Mouse (Mus musculus) hindbrain, embryonic 13.5 days (tissue): ENCODE measurements at regions not wholly inside any gene's neighbourhood (a gene's known extent, or its start where the extent isn't known, plus 50 kb on each side); places are given as distances from the start of the nearest gene placed in this dataset.
"Not testable (repeated sequence)": the region's sequence is repeated elsewhere in the genome, so short reads cannot be mapped to it uniquely, and the experiment has no call there.

Experiments
- ATAC-seq: fragments of 200-750 bp; cut with Nextera tagmentation; 2 replicates; pipeline ENCODE4 v1.8.0; 2017; ENCODE audit warnings: moderate TSS enrichment; ENCODE audit not compliant: low FRiP score
- H3K27ac ChIP-seq: fragments of 300-500 bp; sonication (generic); 2 replicates; pipeline ENCODE4 v1.5.1; 2015; ENCODE audit warnings: inconsistent platforms, mild to moderate bottlenecking, moderate library complexity
- H3K27me3 ChIP-seq: fragments of 300-500 bp; sonication (generic); 2 replicates; pipeline ENCODE4 v1.6.1; 2015; ENCODE audit warnings: mild to moderate bottlenecking, inconsistent platforms
- H3K36me3 ChIP-seq: fragments of 300-500 bp; sonication (generic); 2 replicates; pipeline ENCODE4 v1.6.1; 2015; ENCODE audit warnings: mild to moderate bottlenecking, inconsistent platforms
- H3K4me1 ChIP-seq: fragments of 300-500 bp; sonication (generic); replicated peaks from 2 replicates; pipeline ENCODE4 v1.6.1; 2015; ENCODE audit warnings: inconsistent platforms
- H3K4me2 ChIP-seq: fragments of 300-500 bp; sonication (generic); 2 replicates; pipeline ENCODE4 v1.6.1; 2015; ENCODE audit warnings: inconsistent platforms, mild to moderate bottlenecking, moderate library complexity
- H3K4me3 ChIP-seq: fragments of 300-500 bp; sonication (generic); 2 replicates; pipeline ENCODE4 v1.5.1; 2015; ENCODE audit warnings: mild to moderate bottlenecking, inconsistent platforms
- H3K9ac ChIP-seq: fragments of 300-500 bp; sonication (generic); 2 replicates; pipeline ENCODE4 v1.6.1; 2015; ENCODE audit warnings: mild to moderate bottlenecking, inconsistent platforms
- H3K9me3 ChIP-seq: fragments of 300-500 bp; sonication (generic); 2 replicates; pipeline ENCODE4 v1.6.1; 2016; ENCODE audit warnings: inconsistent platforms
- WGBS: fragments of 180-500 bp; shearing (Covaris S2); methylation state at CpG from one replicate; pipeline ENCODE4 v1.1.7; 2015; 5-methylcytosine and 5-hydroxymethylcytosine counted together

- WGBS: 82% methylated on average over 3 of the region's 3 CpGs
- no peaks in the 10 kb centered on the region for H3K36me3 ChIP-seq
- no peak overlapping the region for H3K9ac ChIP-seq
- H3K27me3 ChIP-seq: no peaks in the 10 kb centered on the region
- H3K4me2 ChIP-seq: no peak overlapping the region
- ATAC-seq: no peak
- H3K4me3 ChIP-seq: no peak overlapping the region
- H3K27ac ChIP-seq: no peak overlapping the region
- no peaks in the 10 kb centered on the region for H3K9me3 ChIP-seq
- no peaks in the 10 kb centered on the region for H3K4me1 ChIP-seq
Measured at GRCm38 (mm10) chr1:113932492-113932891, 1752.1 kb upstream of the Cntnap5a start.

GRCm38 (mm10) chr1:113958016-113958751, 1726.4 kb upstream of the Cntnap5a start:
- H3K4me2 ChIP-seq: no peak overlapping the region
- H3K27me3 ChIP-seq: no peaks in the 10 kb centered on the region
- H3K4me3 ChIP-seq: no peak overlapping the region
- H3K9me3 ChIP-seq: 0 out of 2 replicates have a peak, but pooled peaks cover 4% of the 10 kb centered on the region
- no peaks in the 10 kb centered on the region for H3K4me1 ChIP-seq
- WGBS: 85% methylated on average over 6 of the region's 6 CpGs
- no peak overlapping the region for H3K9ac ChIP-seq
- ATAC-seq: no peak
- H3K27ac ChIP-seq: no peak overlapping the region
- H3K36me3 ChIP-seq: no peaks in the 10 kb centered on the region

- 83% methylated on average over 1 of the region's 1 CpGs for WGBS
- not testable (repeated sequence) for H3K9me3 ChIP-seq
Measured at GRCm38 (mm10) chr1:113959267-113959666, 1725.3 kb upstream of the Cntnap5a start.

GRCm38 (mm10) chr1:113963931-113964330, 1720.6 kb upstream of the Cntnap5a start:
- not testable (repeated sequence) for H3K27me3 ChIP-seq, H3K27ac ChIP-seq, H3K36me3 ChIP-seq, H3K9me3 ChIP-seq, H3K9ac ChIP-seq, H3K4me3 ChIP-seq, H3K4me2 ChIP-seq, H3K4me1 ChIP-seq, ATAC-seq
- 51% methylated on average over 2 of the region's 2 CpGs for WGBS

More at GRCm38 (mm10) chr1:113959267-113959666, 1725.3 kb upstream of the Cntnap5a start:
- H3K27me3 ChIP-seq, H3K4me3 ChIP-seq, ATAC-seq, H3K36me3 ChIP-seq, H3K9ac ChIP-seq, H3K4me2 ChIP-seq, H3K27ac ChIP-seq, H3K4me1 ChIP-seq: not testable (repeated sequence)

GRCm38 (mm10) chr1:113964431-113964830, 1720.1 kb upstream of the Cntnap5a start:
- Histone ChIP-seq H3K9me3 (no peaks in the 10 kb centered on the region), H3K27ac (no peak overlapping the region), H3K4me3 (no peak overlapping the region), H3K36me3 (no peaks in the 10 kb centered on the region), H3K27me3 (no peaks in the 10 kb centered on the region), H3K4me2 (no peak overlapping the region), H3K9ac (no peak overlapping the region), H3K4me1 (no peaks in the 10 kb centered on the region)
- WGBS: 71% methylated on average over 2 of the region's 2 CpGs
- no peak for ATAC-seq

GRCm38 (mm10) chr1:113970617-113971016, 1713.9 kb upstream of the Cntnap5a start:
- Histone ChIP-seq H3K27me3 (no peaks in the 10 kb centered on the region), H3K27ac (no peak overlapping the region), H3K4me3 (no peak overlapping the region), H3K4me1 (no peaks in the 10 kb centered on the region), H3K4me2 (no peak overlapping the region), H3K9ac (no peak overlapping the region), H3K36me3 (no peaks in the 10 kb centered on the region), H3K9me3 (no peaks in the 10 kb centered on the region)
- no peak for ATAC-seq
- 77% methylated on average over 1 of the region's 1 CpGs for WGBS

- no peak for ATAC-seq
- no peak overlapping the region for H3K9ac ChIP-seq
- no peaks in the 10 kb centered on the region for H3K4me1 ChIP-seq
- no peak overlapping the region for H3K27ac ChIP-seq
- no peaks in the 10 kb centered on the region for H3K36me3 ChIP-seq
- H3K4me2 ChIP-seq: no peak overlapping the region
- H3K9me3 ChIP-seq: no peaks in the 10 kb centered on the region
- no peaks in the 10 kb centered on the region for H3K27me3 ChIP-seq
- no peak overlapping the region for H3K4me3 ChIP-seq
Measured at GRCm38 (mm10) chr1:113980111-113980510, 1704.4 kb upstream of the Cntnap5a start.

- peak; percentile 68; the same call in 1 of the 2 replicates for ATAC-seq
- no peak overlapping the region for H3K4me2 ChIP-seq
- no peaks in the 10 kb centered on the region for H3K36me3 ChIP-seq
- H3K4me3 ChIP-seq: no peak overlapping the region
- H3K9me3 ChIP-seq: no peaks in the 10 kb centered on the region
- no peak overlapping the region for H3K27ac ChIP-seq
- H3K27me3 ChIP-seq: no peaks in the 10 kb centered on the region
- no peaks in the 10 kb centered on the region for H3K4me1 ChIP-seq
- no peak overlapping the region for H3K9ac ChIP-seq
- 73% methylated on average over 6 of the region's 6 CpGs for WGBS
Measured at GRCm38 (mm10) chr1:113989676-113990296, 1694.8 kb upstream of the Cntnap5a start.

- 82% methylated on average over 2 of the region's 2 CpGs for WGBS
- ATAC-seq: no peak
- no peak overlapping the region for H3K9ac ChIP-seq
- H3K4me2 ChIP-seq: no peak overlapping the region
- H3K27ac ChIP-seq: no peak overlapping the region
- no peaks in the 10 kb centered on the region for H3K27me3 ChIP-seq
- H3K4me3 ChIP-seq: no peak overlapping the region
- H3K9me3 ChIP-seq: no peaks in the 10 kb centered on the region
- H3K36me3 ChIP-seq: no peaks in the 10 kb centered on the region
- no peaks in the 10 kb centered on the region for H3K4me1 ChIP-seq
Measured at GRCm38 (mm10) chr1:113992488-113992887, 1692.1 kb upstream of the Cntnap5a start.

- Histone ChIP-seq H3K9ac (no peak overlapping the region), H3K9me3 (no peaks in the 10 kb centered on the region), H3K36me3 (no peaks in the 10 kb centered on the region), H3K4me3 (no peak overlapping the region), H3K4me2 (no peak overlapping the region), H3K27ac (no peak overlapping the region), H3K4me1 (no peaks in the 10 kb centered on the region), H3K27me3 (no peaks in the 10 kb centered on the region)
- ATAC-seq: no peak
Measured at GRCm38 (mm10) chr1:114037877-114038276, 1646.7 kb upstream of the Cntnap5a start.

- Histone ChIP-seq H3K4me3 (no peak overlapping the region), H3K36me3 (no peaks in the 10 kb centered on the region), H3K27me3 (no peaks in the 10 kb centered on the region), H3K4me2 (no peak overlapping the region), H3K27ac (no peak overlapping the region), H3K4me1 (no peaks in the 10 kb centered on the region), H3K9me3 (no peaks in the 10 kb centered on the region), H3K9ac (no peak overlapping the region)
- WGBS: 84% methylated on average over 1 of the region's 1 CpGs
- ATAC-seq: no peak
Measured at GRCm38 (mm10) chr1:114039383-114039782, 1645.2 kb upstream of the Cntnap5a start.

- 86% methylated on average over 2 of the region's 2 CpGs for WGBS
- no peaks in the 10 kb centered on the region for H3K36me3 ChIP-seq
- H3K9ac ChIP-seq: no peak overlapping the region
- no peak for ATAC-seq
- H3K27ac ChIP-seq: no peak overlapping the region
- H3K27me3 ChIP-seq: no peaks in the 10 kb centered on the region
- no peak overlapping the region for H3K4me2 ChIP-seq
- no peaks in the 10 kb centered on the region for H3K9me3 ChIP-seq
- no peaks in the 10 kb centered on the region for H3K4me1 ChIP-seq
- H3K4me3 ChIP-seq: no peak overlapping the region
Measured at GRCm38 (mm10) chr1:114063097-114063496, 1621.5 kb upstream of the Cntnap5a start.

- Histone ChIP-seq H3K4me1 (no peaks in the 10 kb centered on the region), H3K4me2 (no peak overlapping the region), H3K27ac (no peak overlapping the region), H3K36me3 (no peaks in the 10 kb centered on the region), H3K4me3 (no peak overlapping the region), H3K27me3 (no peaks in the 10 kb centered on the region), H3K9ac (no peak overlapping the region), H3K9me3 (no peaks in the 10 kb centered on the region)
- no peak for ATAC-seq
Measured at GRCm38 (mm10) chr1:114074506-114074905, 1610.0 kb upstream of the Cntnap5a start.
